Mouse (Mus musculus) embryo, embryonic 10.5 days (tissue): Measurements from ENCODE around the gene Il17rb.

Source experiments
- DNase-seq: peaks from one replicate; pipeline ENCODE4 v3.0.0-alpha.2; 2015; ENCODE audit warnings: low spot score

The Il17rb gene

DNA sequence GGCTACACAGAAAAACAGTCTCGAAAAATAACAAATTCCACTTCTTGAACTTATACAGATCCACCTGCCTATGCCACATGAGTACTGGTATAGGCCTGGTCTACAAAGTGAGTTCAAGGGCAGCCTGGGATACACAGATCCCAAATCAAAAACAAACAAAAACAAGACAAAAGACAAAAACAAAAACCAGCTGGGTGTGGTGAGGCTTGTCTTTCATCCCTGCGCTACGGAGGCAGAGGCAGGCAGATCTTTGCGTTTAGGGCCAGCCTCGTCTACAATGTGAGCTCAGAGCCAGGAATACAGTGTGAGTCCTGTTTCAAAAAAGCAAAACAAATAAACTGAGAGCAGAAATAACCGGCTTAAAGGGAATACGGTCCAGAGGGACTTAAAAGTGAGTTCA lies 41.1 kb downstream of the Il17rb start:
- DNase-seq: no peak

DNA sequence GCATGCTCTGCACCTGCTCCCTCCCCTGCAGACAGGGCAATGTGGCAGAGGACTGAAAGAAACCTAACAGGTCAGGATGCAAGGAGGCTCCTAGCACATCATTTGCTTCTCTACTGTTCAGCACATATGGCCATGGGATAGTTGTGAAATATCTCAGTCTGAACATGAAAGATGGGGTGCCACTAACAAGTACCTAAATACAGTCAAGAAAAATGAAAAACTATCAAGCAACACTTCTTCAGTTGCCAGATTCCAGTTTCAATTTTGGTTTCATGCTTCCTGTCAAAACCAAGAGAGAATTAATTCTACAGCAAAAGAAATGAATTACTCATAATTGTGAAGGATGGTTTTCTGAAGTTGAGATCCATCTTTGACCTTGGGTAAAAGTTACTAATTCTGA lies 51.3 kb downstream of the Il17rb start:
- no peak for DNase-seq

DNA sequence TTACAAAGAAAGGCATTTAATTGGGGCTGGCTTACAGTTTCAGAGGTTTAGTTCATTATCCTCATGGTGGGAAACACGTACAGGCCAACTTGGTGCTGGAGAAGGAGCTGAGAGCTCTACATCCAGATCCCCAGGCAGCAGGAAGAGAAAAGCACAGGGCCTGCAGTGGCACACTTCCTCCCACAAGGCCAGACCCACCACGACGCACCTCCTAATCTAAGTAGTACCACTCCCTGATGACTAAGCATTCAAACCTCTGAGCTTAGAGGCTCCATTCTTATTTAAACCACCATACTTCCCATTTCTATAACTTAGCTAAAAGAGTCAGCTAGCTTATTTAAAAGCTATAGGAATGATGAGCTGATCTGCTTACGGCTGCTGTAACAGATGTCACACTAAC lies 57.9 kb downstream of the Il17rb start:
- no peak for DNase-seq

DNA sequence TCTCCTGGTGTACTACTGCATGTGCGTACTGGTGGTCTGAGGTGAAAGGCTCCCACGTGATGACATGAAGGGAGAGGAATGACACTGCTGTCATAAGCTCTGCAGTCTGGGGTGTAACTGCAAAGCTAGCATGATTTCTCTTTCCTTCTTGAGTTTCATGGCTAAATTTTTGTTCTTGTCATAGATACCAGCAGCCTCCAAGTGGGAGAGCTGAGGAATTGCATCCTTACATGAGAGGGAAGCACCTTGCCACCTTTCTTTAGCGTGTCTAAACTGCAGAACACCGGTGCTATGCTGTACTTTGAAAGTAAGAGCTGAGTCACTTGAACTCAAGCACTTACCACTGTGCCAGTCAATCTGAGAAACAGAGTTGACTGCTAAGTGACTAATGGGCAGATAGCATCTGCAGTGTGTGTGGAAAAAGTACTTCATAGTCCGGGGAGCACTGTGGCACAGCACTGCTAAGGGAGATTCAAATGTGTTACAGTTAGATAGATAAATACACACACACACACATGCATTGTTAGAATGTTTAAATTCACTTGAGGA lies 61.9 kb downstream of the Il17rb start:
- no peak for DNase-seq
